Mouse (Mus musculus) mouse trophoblast stem cell (cell line): ENCODE data around the gene Tns1.

Experiments used
- in situ Hi-C, 2 experiments: fragments of 300-500 bp; cut with MseI, MboI; formaldehyde crosslinking; loops; 2 replicates in 1 of 2; 3 replicates in 1 of 2; pipeline ENCODE4 v1.15.1; 2025

Gene Tns1

GRCm38 (mm10) chr1:73880731-73881130 lies 243.5 kb downstream of the Tns1 start:
- in situ Hi-C loops: no loop called here

- in situ Hi-C loops: no loop called here
Measured at GRCm38 (mm10) chr1:73875676-73876218, 248.5 kb downstream of the Tns1 start.

- in situ Hi-C loops: no loop called here
Measured at GRCm38 (mm10) chr1:73864314-73864713, 259.9 kb downstream of the Tns1 start.

GRCm38 (mm10) chr1:73863074-73863431 lies 261.2 kb downstream of the Tns1 start:
- in situ Hi-C loops: no loop called here

- in situ Hi-C loops: no loop called here
Measured at GRCm38 (mm10) chr1:73862323-73863073, 261.8 kb downstream of the Tns1 start.

DNA sequence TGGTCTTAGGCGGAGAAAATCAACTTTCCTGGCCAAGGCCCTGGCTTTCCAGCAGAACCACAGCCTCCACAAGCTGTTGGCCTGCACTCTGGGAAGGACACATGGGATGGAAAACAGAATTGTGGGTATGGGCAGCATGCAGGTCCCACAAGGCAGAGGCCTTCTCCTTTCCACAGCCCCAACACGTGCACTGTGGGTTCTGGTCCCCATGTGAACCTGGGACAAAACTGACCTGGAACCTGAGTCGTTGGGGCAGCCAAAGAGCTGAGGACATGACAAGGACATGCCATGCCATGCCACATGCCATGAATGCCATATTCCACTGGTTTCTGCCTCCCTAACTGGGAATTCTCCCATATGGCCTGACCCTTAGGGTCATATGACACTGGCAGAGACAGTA lies 263.8 kb downstream of the Tns1 start:
- in situ Hi-C loops: no loop called here
